Mouse (Mus musculus) left cerebral cortex, adult 2 months (tissue): ENCODE data around the gene Crb2. TPM values are rescaled to one million over a fixed set of nuclear protein-coding genes. Genes with fewer than 3 reads are reported as not detected.

Experiments
- DNase-seq, 2 experiments: peaks; one replicate each; pipeline ENCODE4 v3.0.0; 2021 to 2022; ENCODE audit warnings: low spot score in 2 of 2, mixed read lengths in 1 of 2; ENCODE audit errors: extremely low spot score in 1 of 2
- H3K27ac ChIP-seq: fragments of 200-600 bp; 2 replicates; pipeline ENCODE4 v1.8.1; 2022
- H3K4me3 ChIP-seq: fragments of 200-600 bp; 2 replicates; pipeline ENCODE4 v1.8.1; 2022
- CTCF ChIP-seq: fragments of 200-600 bp; IDR thresholded peaks from 2 replicates; pipeline ENCODE4 v1.8.1; 2022; ENCODE audit warnings: antibody characterized with exemption, mild to moderate bottlenecking, moderate library complexity
- intact Hi-C: fragments of 180-260 bp; cut with DNase I; formaldehyde crosslinking; loops from one replicate; pipeline ENCODE4 v1.15.1; 2025
- total RNA-seq, 2 experiments: library from RNA; stranded (reverse); gene quantifications; 2 replicates each; pipeline ENCODE4 v1.2.3; 2021

The Crb2 gene
- total RNA-seq, 2 experiments from 2014 or later = 2.9 to 4.4 TPM

GRCm38 (mm10) chr2:37812401-37812800, 36.4 kb downstream of the Crb2 start:
- no peak overlapping the region for H3K4me3 ChIP-seq
- no peak for TF ChIP-seq CTCF
- DNase-seq = no peak
- no peak overlapping the region for H3K27ac ChIP-seq
- intact Hi-C loops = loop anchor here (10.0 kb wide), 1 partner anchor 772 kb away; no protein-coding TSS in a partner anchor

GRCm38 (mm10) chr2:37814820-37815361, 38.8 kb downstream of the Crb2 start:
- Histone ChIP-seq H3K4me3 (no peak overlapping the region), H3K27ac (no peak overlapping the region)
- no peak for DNase-seq
- intact Hi-C loops = loop anchor here (5.0 to 10.0 kb wide), 5 partner anchors 92 to 842 kb away; no protein-coding TSS in a partner anchor
- TF ChIP-seq CTCF = peak; percentile 32

GRCm38 (mm10) chr2:37815676-37816075, 39.6 kb downstream of the Crb2 start:
- peak; percentile 99 for TF ChIP-seq CTCF
- peak; percentile 77 to 86 for DNase-seq
- intact Hi-C loops = loop anchor here (5.0 to 10.0 kb wide), 5 partner anchors 92 to 842 kb away; no protein-coding TSS in a partner anchor

GRCm38 (mm10) chr2:37818761-37819525, 42.9 kb downstream of the Crb2 start:
- Histone ChIP-seq H3K27ac (no peak overlapping the region), H3K4me3 (no peak overlapping the region)
- no peak for TF ChIP-seq CTCF
- intact Hi-C loops = loop anchor here (5.0 to 10.0 kb wide), 5 partner anchors 88 to 838 kb away; no protein-coding TSS in a partner anchor
- DNase-seq = no peak

More at GRCm38 (mm10) chr2:37815676-37816075, 39.6 kb downstream of the Crb2 start:
- Histone ChIP-seq H3K4me3 (no peak overlapping the region), H3K27ac (no peak overlapping the region)

GRCm38 (mm10) chr2:37819526-37820152, 43.6 kb downstream of the Crb2 start:
- TF ChIP-seq CTCF = no peak
- no peak overlapping the region for H3K4me3 ChIP-seq
- no peak overlapping the region for H3K27ac ChIP-seq
- no peak for DNase-seq
- intact Hi-C loops = loop anchor here (5.0 to 10.0 kb wide), 5 partner anchors 88 to 838 kb away; no protein-coding TSS in a partner anchor

- intact Hi-C loops = no loop called here
Observed at GRCm38 (mm10) chr2:37822122-37822521, 46.1 kb downstream of the Crb2 start.

GRCm38 (mm10) chr2:37823826-37824225, 47.8 kb downstream of the Crb2 start:
- TF ChIP-seq CTCF = no peak
- Histone ChIP-seq H3K4me3 (no peak overlapping the region), H3K27ac (no peak overlapping the region)
- DNase-seq = no peak
- intact Hi-C loops = no loop called here

More at GRCm38 (mm10) chr2:37822122-37822521, 46.1 kb downstream of the Crb2 start:
- Histone ChIP-seq H3K4me3 (no peak overlapping the region), H3K27ac (no peak overlapping the region)
- no peak for TF ChIP-seq CTCF
- DNase-seq = no peak

- Histone ChIP-seq H3K27ac (no peak overlapping the region), H3K4me3 (no peak overlapping the region)
- no peak for DNase-seq
- TF ChIP-seq CTCF = no peak
- intact Hi-C loops = no loop called here
Observed at GRCm38 (mm10) chr2:37829758-37830275, 53.8 kb downstream of the Crb2 start.

GRCm38 (mm10) chr2:37832253-37832652, 56.2 kb downstream of the Crb2 start:
- TF ChIP-seq CTCF = no peak
- intact Hi-C loops = no loop called here
- Histone ChIP-seq H3K4me3 (no peak overlapping the region), H3K27ac (no peak overlapping the region)
- no peak for DNase-seq

- no peak overlapping the region for H3K4me3 ChIP-seq
- no peak overlapping the region for H3K27ac ChIP-seq
- no peak for TF ChIP-seq CTCF
- intact Hi-C loops = no loop called here
- DNase-seq = no peak
Observed at GRCm38 (mm10) chr2:37836926-37837325, 60.9 kb downstream of the Crb2 start.

- TF ChIP-seq CTCF = no peak
- DNase-seq = no peak
- intact Hi-C loops = no loop called here
- Histone ChIP-seq H3K4me3 (no peak overlapping the region), H3K27ac (no peak overlapping the region)
Observed at GRCm38 (mm10) chr2:37837542-37837941, 61.5 kb downstream of the Crb2 start.
